1 mouse cellular context compared by ENCODE assay signal in the genomic region with DNA sequence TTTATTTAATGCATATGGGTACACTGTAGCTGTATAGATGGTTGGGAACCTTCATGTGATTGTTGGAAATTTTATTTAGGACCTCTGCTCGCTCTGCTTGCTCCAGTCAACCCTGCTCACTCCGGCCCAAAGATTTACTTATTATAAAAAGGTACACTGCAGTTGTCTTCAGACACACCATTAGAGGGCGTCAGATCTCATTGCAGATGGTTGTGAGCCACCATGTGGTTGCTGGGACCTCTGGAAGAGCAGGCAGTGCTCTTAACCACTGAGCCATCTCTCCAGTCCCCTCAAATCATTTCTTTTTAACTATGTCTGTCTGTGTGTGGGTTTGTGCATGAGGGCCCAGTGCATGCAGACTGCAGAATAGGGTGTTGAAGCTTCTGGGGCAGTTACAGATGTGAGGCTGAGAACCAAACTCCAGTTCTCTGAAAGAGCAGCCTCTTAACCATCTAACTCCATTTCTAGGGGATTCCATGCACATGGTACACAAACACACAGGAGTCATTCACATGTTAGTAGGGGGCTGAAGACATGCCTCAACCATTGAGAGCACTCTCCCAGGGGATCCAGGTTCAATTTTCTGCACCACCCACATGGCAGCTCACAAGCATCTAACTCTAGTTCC.
TF ChIP-seq lines count a peak whose summit lies in the region.

No protein-coding gene starts in this region.

TF ChIP-seq in MEL, 35 proteins besides CTCF, POLR2A, EP300 and RAD21:
- 0 out of 2 replicates have a peak, but pooled peaks have one; percentile 16 for TF ChIP-seq POLR2AphosphoS5 (IDR thresholded peaks at IDR 0.05; ENCODE audit: borderline replicate concordance, low read depth, low read length)
- no peak for TF ChIP-seq E2F4 (IDR thresholded peaks at IDR 0.05; ENCODE audit: borderline replicate concordance, low read depth, low read length)
TF ChIP-seq in MEL: peak in this region for 1.
